Mouse (Mus musculus): ENCODE results near the gene Svs5. TPM values are rescaled to one million over a fixed set of nuclear protein-coding genes. Genes with fewer than 3 reads are reported as not detected.

The Svs5 gene
- polyA plus RNA-seq, 1 experiment = not detected

- no peaks in the 10 kb centered on the region for H3K36me3 ChIP-seq (ENCODE audit: control insufficient read depth, insufficient read depth)
- H3ac ChIP-seq (ENCODE audit: control insufficient read depth, insufficient read length, low read depth) = no peak overlapping the region
Observed at GRCm38 (mm10) chr2:164359668-164360067, 27.1 kb downstream of the Svs5 start.

GRCm38 (mm10) chr2:164360974-164361657 is 28.6 kb downstream of the Svs5 start:
- H3K4me3 ChIP-seq (ENCODE audit: insufficient read depth, poor library complexity, severe bottlenecking) = no peak overlapping the region
- no peaks in the 10 kb centered on the region for H3K36me3 ChIP-seq (ENCODE audit: control insufficient read depth, insufficient read depth)
- TF ChIP-seq USF1 (IDR thresholded peaks at IDR 0.05; ENCODE audit: low read depth) (no peak), FOSL1 (IDR thresholded peaks at IDR 0.05; ENCODE audit: insufficient read depth, low read length, poor library complexity, severe bottlenecking) (no peak), MYOG (IDR thresholded peaks at IDR 0.05; ENCODE audit: control insufficient read depth, extremely low read depth, insufficient read length) (no peak), CTCF (IDR thresholded peaks at IDR 0.05; ENCODE audit: control insufficient read depth, insufficient read depth, insufficient read length) (no peak), MYOD1 (IDR thresholded peaks at IDR 0.05; ENCODE audit: control insufficient read depth, insufficient read length, low read depth) (no peak), CEBPB (IDR thresholded peaks at IDR 0.05; ENCODE audit: low read depth) (no peak)
- no peaks in the 10 kb centered on the region for H3K79me3 ChIP-seq (ENCODE audit: low read depth)
- no peaks in the 10 kb centered on the region for H3K27me3 ChIP-seq (ENCODE audit: control insufficient read depth, insufficient read depth, insufficient read length)
- H3ac ChIP-seq (ENCODE audit: control insufficient read depth, insufficient read length, low read depth) = no peak overlapping the region
- no peaks in the 10 kb centered on the region for H3K79me2 ChIP-seq (ENCODE audit: control insufficient read depth, insufficient read depth)

More at GRCm38 (mm10) chr2:164359668-164360067, 27.1 kb downstream of the Svs5 start:
- no peak for TF ChIP-seq MAX (IDR thresholded peaks at IDR 0.05)
- no peak for TF ChIP-seq CEBPB (IDR thresholded peaks at IDR 0.05; ENCODE audit: low read depth)
- Histone ChIP-seq H3K79me2 (ENCODE audit: control insufficient read depth, insufficient read depth) (no peaks in the 10 kb centered on the region), H3K27me3 (ENCODE audit: control insufficient read depth, insufficient read depth, insufficient read length) (no peaks in the 10 kb centered on the region), H3K79me3 (ENCODE audit: low read depth) (no peaks in the 10 kb centered on the region), H3K4me3 (ENCODE audit: insufficient read depth, poor library complexity, severe bottlenecking) (no peak overlapping the region)

DNA sequence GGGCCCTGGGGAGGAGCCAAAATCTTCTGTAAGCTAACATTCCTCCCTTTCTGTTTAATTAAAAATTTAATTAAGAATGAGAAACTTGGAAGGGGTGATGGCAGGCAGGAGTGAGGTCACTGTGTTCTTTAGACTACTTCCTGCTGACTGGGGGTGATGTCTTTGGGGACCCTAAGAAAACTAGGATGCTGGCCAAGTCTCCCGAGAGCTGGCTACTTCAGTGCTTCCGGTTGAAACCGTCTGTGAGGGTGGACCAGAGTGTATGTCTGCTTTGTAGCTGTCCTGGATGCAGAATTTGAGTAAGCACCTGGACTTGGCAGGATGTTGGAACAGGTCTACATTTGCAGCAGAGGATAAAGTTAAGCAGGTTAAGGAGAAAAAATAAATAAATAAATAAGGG is 34.4 kb downstream of the Svs5 start:
- no peak overlapping the region for H3ac ChIP-seq (ENCODE audit: control insufficient read depth, insufficient read length, low read depth)
- H3K27me3 ChIP-seq (ENCODE audit: control insufficient read depth, insufficient read depth, insufficient read length) = no peaks in the 10 kb centered on the region
- H3K36me3 ChIP-seq (ENCODE audit: control insufficient read depth, insufficient read depth) = no peaks in the 10 kb centered on the region
- H3K4me3 ChIP-seq (ENCODE audit: insufficient read depth, poor library complexity, severe bottlenecking) = no peak overlapping the region
- TF ChIP-seq FOSL1 (IDR thresholded peaks at IDR 0.05; ENCODE audit: insufficient read depth, low read length, poor library complexity, severe bottlenecking) (no peak), USF1 (IDR thresholded peaks at IDR 0.05; ENCODE audit: low read depth) (no peak), CTCF (IDR thresholded peaks at IDR 0.05; ENCODE audit: control insufficient read depth, insufficient read depth, insufficient read length) (no peak), MAX (IDR thresholded peaks at IDR 0.05) (no peak), MYOG (IDR thresholded peaks at IDR 0.05; ENCODE audit: control insufficient read depth, extremely low read depth, insufficient read length) (no peak), CEBPB (IDR thresholded peaks at IDR 0.05; ENCODE audit: low read depth) (no peak)
- H3K79me2 ChIP-seq (ENCODE audit: control insufficient read depth, insufficient read depth) = no peaks in the 10 kb centered on the region
- no peaks in the 10 kb centered on the region for H3K79me3 ChIP-seq (ENCODE audit: low read depth)

DNA sequence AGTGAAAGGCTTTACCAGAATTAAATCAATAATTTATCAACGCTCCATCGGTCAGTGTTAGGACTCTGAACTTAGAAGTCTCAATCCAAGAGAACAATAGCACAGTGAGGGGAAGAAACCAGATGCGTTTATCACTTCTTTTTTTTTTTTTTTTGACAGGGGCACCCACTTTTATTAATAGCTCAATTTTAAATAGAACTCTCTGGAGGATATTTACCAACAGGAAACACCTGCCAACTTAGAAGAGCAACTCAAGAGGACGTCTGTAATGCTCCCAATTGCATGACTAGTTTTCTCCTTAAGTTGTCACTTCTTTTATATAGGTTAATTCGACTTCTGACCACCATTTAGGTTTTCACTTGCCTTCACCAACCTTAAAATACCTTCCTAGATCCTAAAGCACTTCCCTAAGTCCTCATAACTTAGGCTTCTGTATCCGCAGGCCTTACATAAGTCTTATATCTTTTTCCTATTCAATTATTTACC is 36.1 kb downstream of the Svs5 start:
- Histone ChIP-seq H3K27me3 (ENCODE audit: control insufficient read depth, insufficient read depth, insufficient read length) (no peaks in the 10 kb centered on the region), H3K79me3 (ENCODE audit: low read depth) (no peaks in the 10 kb centered on the region), H3K36me3 (ENCODE audit: control insufficient read depth, insufficient read depth) (no peaks in the 10 kb centered on the region), H3K79me2 (ENCODE audit: control insufficient read depth, insufficient read depth) (no peaks in the 10 kb centered on the region), H3K4me3 (ENCODE audit: insufficient read depth, poor library complexity, severe bottlenecking) (no peak overlapping the region), H3ac (ENCODE audit: control insufficient read depth, insufficient read length, low read depth) (no peak overlapping the region)
- no peak for TF ChIP-seq MYOG (IDR thresholded peaks at IDR 0.05; ENCODE audit: control insufficient read depth, extremely low read depth, insufficient read length)
- no peak for TF ChIP-seq USF1 (IDR thresholded peaks at IDR 0.05; ENCODE audit: low read depth)
- TF ChIP-seq MYOD1 (IDR thresholded peaks at IDR 0.05; ENCODE audit: control insufficient read depth, insufficient read length, low read depth) = no peak
- no peak for TF ChIP-seq FOSL1 (IDR thresholded peaks at IDR 0.05; ENCODE audit: insufficient read depth, low read length, poor library complexity, severe bottlenecking)
- TF ChIP-seq CEBPB (IDR thresholded peaks at IDR 0.05; ENCODE audit: low read depth) = no peak
- no peak for TF ChIP-seq CTCF (IDR thresholded peaks at IDR 0.05; ENCODE audit: control insufficient read depth, insufficient read depth, insufficient read length)
- TF ChIP-seq MAX (IDR thresholded peaks at IDR 0.05) = no peak

- Histone ChIP-seq H3K27me3 (ENCODE audit: control insufficient read depth, insufficient read depth, insufficient read length) (no peaks in the 10 kb centered on the region), H3K4me3 (ENCODE audit: insufficient read depth, poor library complexity, severe bottlenecking) (no peak overlapping the region), H3K79me3 (ENCODE audit: low read depth) (no peaks in the 10 kb centered on the region), H3ac (ENCODE audit: control insufficient read depth, insufficient read length, low read depth) (no peak overlapping the region), H3K79me2 (ENCODE audit: control insufficient read depth, insufficient read depth) (no peaks in the 10 kb centered on the region), H3K36me3 (ENCODE audit: control insufficient read depth, insufficient read depth) (no peaks in the 10 kb centered on the region)
- TF ChIP-seq FOSL1 (IDR thresholded peaks at IDR 0.05; ENCODE audit: insufficient read depth, low read length, poor library complexity, severe bottlenecking) = no peak
- TF ChIP-seq MYOD1 (IDR thresholded peaks at IDR 0.05; ENCODE audit: control insufficient read depth, insufficient read length, low read depth) = no peak
- no peak for TF ChIP-seq MYOG (IDR thresholded peaks at IDR 0.05; ENCODE audit: control insufficient read depth, extremely low read depth, insufficient read length)
- TF ChIP-seq MAX (IDR thresholded peaks at IDR 0.05) = no peak
- TF ChIP-seq CEBPB (IDR thresholded peaks at IDR 0.05; ENCODE audit: low read depth) = no peak
- no peak for TF ChIP-seq CTCF (IDR thresholded peaks at IDR 0.05; ENCODE audit: control insufficient read depth, insufficient read depth, insufficient read length)
- no peak for TF ChIP-seq USF1 (IDR thresholded peaks at IDR 0.05; ENCODE audit: low read depth)
Observed at GRCm38 (mm10) chr2:164371371-164371770, 38.8 kb downstream of the Svs5 start.
